Mouse (Mus musculus): ENCODE measurements around the gene Slc38a11.

The Slc38a11 gene

GRCm38 (mm10) chr2:65321998-65322754 lies 41.7 kb downstream of the Slc38a11 start:
- DNase-seq, result no peak

- no peak for DNase-seq
Observed at GRCm38 (mm10) chr2:65320975-65321374, 42.9 kb downstream of the Slc38a11 start.

- no peak for DNase-seq
Observed at GRCm38 (mm10) chr2:65316721-65317120, 47.1 kb downstream of the Slc38a11 start.

GRCm38 (mm10) chr2:65311250-65311649 lies 52.6 kb downstream of the Slc38a11 start:
- no peak for DNase-seq

- no peak for DNase-seq
Observed at GRCm38 (mm10) chr2:65296541-65296940, 67.3 kb downstream of the Slc38a11 start.

GRCm38 (mm10) chr2:65294092-65294491 lies 69.7 kb downstream of the Slc38a11 start:
- DNase-seq, result no peak

- no peak for DNase-seq
Observed at GRCm38 (mm10) chr2:65293411-65293810, 70.4 kb downstream of the Slc38a11 start.

- no peak for DNase-seq
Observed at GRCm38 (mm10) chr2:65289721-65290120, 74.1 kb downstream of the Slc38a11 start.

- no peak for DNase-seq
Observed at GRCm38 (mm10) chr2:65288696-65289095, 75.1 kb downstream of the Slc38a11 start.

- peak; percentile 34 to 62 for DNase-seq
Observed at GRCm38 (mm10) chr2:65285380-65285779, 78.5 kb downstream of the Slc38a11 start.

- no peak for DNase-seq
Observed at GRCm38 (mm10) chr2:65282979-65283378, 80.9 kb downstream of the Slc38a11 start.

- DNase-seq, result no peak
Observed at GRCm38 (mm10) chr2:65279029-65279690, 84.7 kb downstream of the Slc38a11 start.

- DNase-seq, result no peak
Observed at GRCm38 (mm10) chr2:65275443-65276061, 88.3 kb downstream of the Slc38a11 start.

GRCm38 (mm10) chr2:65273910-65274309 lies 89.9 kb downstream of the Slc38a11 start:
- no peak for DNase-seq

GRCm38 (mm10) chr2:65268731-65269130 lies 95.1 kb downstream of the Slc38a11 start:
- DNase-seq, result no peak

- DNase-seq, result no peak
Observed at GRCm38 (mm10) chr2:65267834-65268233, 96.0 kb downstream of the Slc38a11 start.

- no peak for DNase-seq
Observed at GRCm38 (mm10) chr2:65266576-65267299, 97.1 kb downstream of the Slc38a11 start.
